Mouse (Mus musculus) stomach, postnatal 0 days (tissue): ENCODE measurements around the gene Igf2bp2. TPM values are rescaled to one million over a fixed set of nuclear protein-coding genes. Genes with fewer than 3 reads are reported as not detected.

ENCODE experiments used
- ATAC-seq: fragments of 200-750 bp; cut with Nextera tagmentation; 2 replicates; pipeline ENCODE4 v1.8.0; 2017; ENCODE audit not compliant: low FRiP score, low TSS enrichment
- DNase-seq: peaks from one replicate; pipeline ENCODE4 v3.0.0-alpha.2; 2016; ENCODE audit warnings: low spot score
- H3K27ac ChIP-seq: fragments of 300-500 bp; sonication (generic); replicated peaks from 2 replicates; pipeline ENCODE4 v1.5.1; 2014; ENCODE audit warnings: mild to moderate bottlenecking, control low read depth
- H3K27me3 ChIP-seq: fragments of 300-500 bp; sonication (generic); 2 replicates; pipeline ENCODE4 v1.6.1; 2014; ENCODE audit warnings: low read length; ENCODE audit not compliant: control insufficient read depth, insufficient read depth
- H3K36me3 ChIP-seq: fragments of 300-500 bp; sonication (generic); 2 replicates; pipeline ENCODE4 v1.6.1; 2014; ENCODE audit warnings: low read length, mixed read lengths; ENCODE audit not compliant: control insufficient read depth, insufficient read depth
- H3K4me1 ChIP-seq: fragments of 300-500 bp; sonication (generic); replicated peaks from 2 replicates; pipeline ENCODE4 v1.6.1; 2014; ENCODE audit warnings: antibody characterized with exemption; ENCODE audit not compliant: control insufficient read depth, insufficient read depth
- H3K4me2 ChIP-seq: fragments of 300-500 bp; sonication (generic); replicated peaks from 2 replicates; pipeline ENCODE4 v1.6.1; 2014; ENCODE audit warnings: low read depth, mild to moderate bottlenecking, control low read depth, moderate library complexity
- H3K4me3 ChIP-seq: fragments of 300-500 bp; sonication (generic); 2 replicates; pipeline ENCODE4 v1.5.1; 2014; ENCODE audit warnings: low read depth, low read length, control low read depth
- H3K9ac ChIP-seq: fragments of 300-500 bp; sonication (generic); 2 replicates; pipeline ENCODE4 v1.6.1; 2014; ENCODE audit warnings: mild to moderate bottlenecking, low read length, control low read depth, mixed read lengths
- H3K9me3 ChIP-seq: fragments of 300-500 bp; sonication (generic); 2 replicates; pipeline ENCODE4 v1.6.1; 2016; ENCODE audit warnings: low read length; ENCODE audit not compliant: control insufficient read depth
- CTCF ChIP-seq: IDR thresholded peaks from 2 replicates; pipeline ENCODE4 v1.5.1; 2016; ENCODE audit warnings: antibody characterized with exemption, low read depth, mild to moderate bottlenecking, moderate library complexity
- EP300 ChIP-seq: optimal IDR thresholded peaks from 2 replicates; pipeline ENCODE3; 2016; ENCODE audit warnings: antibody characterized with exemption
- WGBS: fragments of 180-500 bp; shearing (Covaris S2); extraction: QIAGEN DNeasy Blood & Tissue Kit; methylation state at CpG from one replicate; pipeline ENCODE4 v1.1.7; 2014; 5-methylcytosine and 5-hydroxymethylcytosine counted together
- polyA plus RNA-seq: library from polyadenylated mRNA; unstranded; fragments of >200 nt; fragmentation: Nextera tagmentation; extraction: Ambion mirVana; gene quantifications from 2 replicates; pipeline ENCODE4 v1.2.1, GENCODE M21; 2015

Igf2bp2 gene
- polyA plus RNA-seq, 1 experiment from 2014 or later, result 32.4 TPM

DNA sequence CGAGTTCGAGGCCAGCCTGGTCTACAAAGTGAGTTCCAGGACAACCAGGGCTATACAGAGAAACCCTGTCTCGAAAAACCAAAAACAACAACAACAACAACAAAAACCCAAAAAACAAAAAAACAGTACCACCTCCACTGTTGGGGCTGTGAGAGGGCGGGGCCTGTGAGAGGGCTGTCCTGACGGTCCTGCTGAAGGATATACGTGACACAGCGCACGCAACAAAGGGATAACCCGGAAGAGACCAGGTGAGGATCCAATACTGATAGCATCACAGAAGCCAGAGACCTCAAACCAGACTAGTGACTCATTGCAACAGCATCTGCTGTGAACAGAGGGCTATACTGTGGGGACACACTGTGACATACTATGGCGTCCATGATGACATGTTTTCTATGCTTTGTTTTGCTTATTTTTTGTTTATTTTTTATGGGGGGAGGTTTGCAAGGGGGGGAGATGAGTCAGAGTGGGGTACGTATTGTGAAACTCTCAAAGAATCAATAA, 10.1 kb downstream of the Igf2bp2 start:
- ATAC-seq, result peak; percentile 34; the same call in 1 of the 2 replicates
- WGBS, result 88% methylated on average over 11 of the region's 11 CpGs

DNA sequence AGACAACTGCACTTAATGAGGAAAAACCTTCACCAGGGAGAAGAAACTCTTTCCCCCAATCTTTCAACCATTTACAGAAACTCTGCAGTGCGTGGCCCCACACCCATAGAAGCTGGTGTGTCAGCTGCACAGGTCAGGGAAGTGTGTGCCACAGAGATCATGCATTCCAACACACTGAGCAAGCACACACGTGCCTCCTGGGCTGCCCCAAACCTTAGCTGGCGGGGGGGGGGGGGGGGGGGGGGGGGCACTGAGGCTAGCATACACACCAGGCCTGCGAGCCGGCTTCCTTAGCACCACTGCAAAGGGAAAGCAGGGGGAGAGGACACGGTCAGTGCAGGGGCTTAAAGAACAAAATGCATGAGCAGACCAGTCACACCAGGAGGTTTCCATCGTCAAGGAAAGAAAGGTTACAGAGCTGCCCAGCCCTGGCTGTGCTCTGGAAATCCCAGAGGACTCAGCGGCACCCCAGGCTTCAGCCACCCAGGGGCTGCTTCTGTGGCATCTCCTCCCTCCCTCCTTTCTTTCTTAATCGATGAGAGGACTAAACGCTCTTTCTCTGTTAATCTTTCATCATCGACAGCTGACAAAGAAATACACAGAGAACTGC, 11.3 kb downstream of the Igf2bp2 start:
- 16% methylated on average over 10 of the region's 11 CpGs for WGBS
- TF ChIP-seq EP300, result no peak
- no peak for TF ChIP-seq CTCF
- H3K9ac ChIP-seq, result no peak overlapping the region
- H3K9me3 ChIP-seq, result no peaks in the 10 kb centered on the region
- peak overlapping the region; percentile 8; the same call in 1 of the 2 replicates for H3K4me2 ChIP-seq
- no peaks in the 10 kb centered on the region for H3K36me3 ChIP-seq
- no peaks in the 10 kb centered on the region for H3K27me3 ChIP-seq
- peak overlapping the region; percentile 56; the same call in 1 of the 2 replicates for H3K27ac ChIP-seq
- peak; percentile 49 for DNase-seq
- 0 out of 2 replicates have a peak, but pooled peaks cover 8% of the 10 kb centered on the region for H3K4me1 ChIP-seq
- peak; percentile 79 for ATAC-seq
- no peak overlapping the region for H3K4me3 ChIP-seq

More for the DNA sequence above, 10.1 kb downstream of the Igf2bp2 start:
- no peaks in the 10 kb centered on the region for H3K36me3 ChIP-seq
- no peaks in the 10 kb centered on the region for H3K27me3 ChIP-seq
- no peak overlapping the region for H3K4me3 ChIP-seq
- H3K9me3 ChIP-seq, result no peaks in the 10 kb centered on the region
- TF ChIP-seq EP300 (no peak), CTCF (no peak)
- no peak overlapping the region for H3K9ac ChIP-seq
- H3K4me2 ChIP-seq, result no peak overlapping the region
- H3K4me1 ChIP-seq, result 0 out of 2 replicates have a peak, but pooled peaks cover 8% of the 10 kb centered on the region
- H3K27ac ChIP-seq, result no peak overlapping the region
- no peak for DNase-seq

DNA sequence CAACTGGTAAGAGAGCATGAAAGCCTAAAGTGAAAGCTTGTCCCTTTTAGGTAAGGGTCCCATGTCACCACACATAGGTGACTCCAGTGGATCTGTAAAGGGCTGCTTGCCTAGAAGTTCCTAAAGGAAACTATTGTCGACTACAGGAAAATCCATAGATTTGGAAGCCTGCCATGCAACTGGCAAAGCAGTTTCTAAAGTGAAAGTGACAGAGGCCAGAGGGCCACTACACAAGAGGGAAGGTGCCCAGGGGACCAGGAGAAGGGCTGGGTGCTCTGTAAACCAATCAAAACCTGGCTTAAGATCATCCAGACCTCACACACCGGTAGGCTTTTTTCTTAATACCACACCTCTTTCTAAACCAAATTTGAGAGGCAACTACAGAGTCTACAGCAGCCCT, 12.7 kb downstream of the Igf2bp2 start:
- Histone ChIP-seq H3K9ac (no peak overlapping the region), H3K27me3 (no peaks in the 10 kb centered on the region), H3K36me3 (no peaks in the 10 kb centered on the region), H3K9me3 (no peaks in the 10 kb centered on the region), H3K4me3 (no peak overlapping the region), H3K27ac (0 out of 2 replicates have a peak overlapping the region, but pooled peaks have one; percentile 18), H3K4me2 (0 out of 2 replicates have a peak overlapping the region, but pooled peaks have one; percentile 15), H3K4me1 (0 out of 2 replicates have a peak, but pooled peaks cover 8% of the 10 kb centered on the region)
- DNase-seq, result peak; percentile 30
- no peak for TF ChIP-seq CTCF
- TF ChIP-seq EP300, result no peak
- 5% methylated on average over 2 of the region's 2 CpGs for WGBS
- ATAC-seq, result no peak

DNA sequence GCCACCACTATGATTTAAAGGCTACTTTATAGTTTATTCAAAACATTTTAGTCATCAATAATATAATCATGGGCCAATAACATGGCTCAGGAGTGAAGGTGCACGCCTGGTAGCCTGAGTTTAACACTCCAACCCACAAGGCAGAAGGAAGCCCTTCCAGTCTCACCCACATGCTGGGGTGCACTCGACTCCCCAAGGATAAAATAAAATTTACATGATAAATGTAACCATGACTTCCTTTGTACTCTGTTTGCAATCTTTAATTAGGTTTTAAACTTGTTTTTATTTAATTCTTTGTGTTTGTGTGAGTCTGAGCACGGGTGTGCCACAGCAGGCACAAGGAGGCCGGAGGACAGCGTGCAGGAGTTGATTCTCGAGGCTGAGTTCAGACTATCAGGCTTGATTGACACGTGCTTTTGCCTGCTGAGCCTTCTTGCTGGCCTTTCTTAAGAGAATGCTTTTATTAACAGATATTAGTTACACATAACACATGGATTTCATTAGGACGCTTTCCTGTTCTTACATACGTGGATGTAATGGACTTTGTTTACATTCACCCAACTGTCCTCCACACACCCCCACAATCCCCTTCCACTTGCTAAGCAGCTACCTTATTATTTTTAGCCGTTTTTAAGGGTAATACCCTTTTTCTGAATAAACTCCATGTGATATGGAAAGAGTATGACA, 13.3 kb downstream of the Igf2bp2 start:
- H3K4me2 ChIP-seq, result no peak overlapping the region
- ATAC-seq (no peak), DNase-seq (no peak)
- no peak overlapping the region for H3K9ac ChIP-seq
- no peak overlapping the region for H3K4me3 ChIP-seq
- 0 out of 2 replicates have a peak, but pooled peaks cover 8% of the 10 kb centered on the region for H3K4me1 ChIP-seq
- H3K9me3 ChIP-seq, result no peaks in the 10 kb centered on the region
- 50% methylated on average over 10 of the region's 10 CpGs for WGBS
- H3K27ac ChIP-seq, result no peak overlapping the region
- no peaks in the 10 kb centered on the region for H3K27me3 ChIP-seq
- no peak for TF ChIP-seq EP300
- no peak for TF ChIP-seq CTCF
- H3K36me3 ChIP-seq, result no peaks in the 10 kb centered on the region

DNA sequence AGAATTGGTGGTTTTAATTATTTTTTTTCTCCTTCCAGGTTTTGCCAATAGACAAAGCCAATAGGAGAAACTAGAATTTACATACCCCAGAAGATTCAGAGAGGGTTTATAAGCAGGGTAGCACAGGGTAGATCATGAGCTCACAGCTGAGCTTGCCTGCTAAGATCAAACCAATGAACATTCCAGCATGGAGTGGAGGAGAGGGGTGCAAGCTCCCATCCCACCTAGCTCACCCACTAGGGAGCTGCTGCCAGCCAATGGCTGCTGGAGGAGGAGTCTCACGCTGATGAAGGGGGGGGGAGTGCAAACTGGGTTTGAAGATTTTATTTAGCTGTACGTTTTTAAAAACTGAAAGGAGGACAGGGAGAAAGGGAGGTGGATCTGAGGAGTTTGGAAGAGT, 14.0 kb downstream of the Igf2bp2 start:
- no peak overlapping the region for H3K27ac ChIP-seq
- H3K4me3 ChIP-seq, result no peak overlapping the region
- H3K4me1 ChIP-seq, result 0 out of 2 replicates have a peak, but pooled peaks cover 8% of the 10 kb centered on the region
- no peak for DNase-seq
- TF ChIP-seq EP300 (no peak), CTCF (no peak)
- H3K9ac ChIP-seq, result no peak overlapping the region
- no peaks in the 10 kb centered on the region for H3K9me3 ChIP-seq
- H3K36me3 ChIP-seq, result no peaks in the 10 kb centered on the region
- no peak overlapping the region for H3K4me2 ChIP-seq
- WGBS, result 45% methylated on average over 2 of the region's 2 CpGs
- ATAC-seq, result no peak
- H3K27me3 ChIP-seq, result no peaks in the 10 kb centered on the region
